Mouse (Mus musculus): ENCODE data around the gene Vwa8. TPM values are rescaled to one million over a fixed set of nuclear protein-coding genes. Genes with fewer than 3 reads are reported as not detected.

Gene Vwa8
- polyA plus RNA-seq, 1 experiment from 2014 or later: 11.7 TPM

DNA sequence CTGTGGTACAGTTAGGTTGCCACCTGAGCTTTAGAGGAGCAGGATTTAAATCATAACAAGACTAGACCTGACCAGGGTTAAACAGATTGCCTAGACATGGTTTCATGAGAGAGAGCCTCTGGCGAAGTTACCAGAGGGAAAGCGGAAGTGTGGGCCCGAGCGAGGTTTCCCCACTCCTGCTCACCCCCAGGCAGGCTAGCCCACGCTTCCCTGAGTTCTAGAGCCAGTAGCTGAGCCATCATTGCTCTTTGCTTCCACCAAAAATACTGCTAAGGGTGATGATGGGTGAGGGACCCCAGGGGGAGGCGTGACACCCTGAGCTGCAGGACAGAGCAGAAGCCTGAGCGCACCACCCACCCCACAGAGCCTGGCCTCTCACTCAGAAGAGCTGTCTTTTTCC is 269.6 kb downstream of the Vwa8 start:
- no peaks in the 10 kb centered on the region for H3K4me1 ChIP-seq (replicated peaks; ENCODE audit: control insufficient read depth, insufficient read depth)
- no peaks in the 10 kb centered on the region for H3K27me3 ChIP-seq (ENCODE audit: control insufficient read depth, insufficient read depth, low read length)
- H3K4me2 ChIP-seq (replicated peaks; ENCODE audit: low read depth): no peak overlapping the region
- no peak for DNase-seq (ENCODE audit: low spot score)
- TF ChIP-seq EP300 (optimal IDR thresholded peaks at IDR 0.05) (no peak), CTCF (IDR thresholded peaks at IDR 0.05; ENCODE audit: low read depth) (no peak)
- H3K36me3 ChIP-seq (ENCODE audit: control insufficient read depth, insufficient read depth, low read length): no peaks in the 10 kb centered on the region
- no peak overlapping the region for H3K27ac ChIP-seq (replicated peaks)
- WGBS: 86% methylated on average over 7 of the region's 7 CpGs
- no peak overlapping the region for H3K9ac ChIP-seq (ENCODE audit: low read length)
- no peak for ATAC-seq (ENCODE audit: low FRiP score, low TSS enrichment)
- H3K4me3 ChIP-seq (ENCODE audit: low read depth, low read length): no peak overlapping the region
- H3K9me3 ChIP-seq (ENCODE audit: control insufficient read depth, low read length): no peaks in the 10 kb centered on the region

DNA sequence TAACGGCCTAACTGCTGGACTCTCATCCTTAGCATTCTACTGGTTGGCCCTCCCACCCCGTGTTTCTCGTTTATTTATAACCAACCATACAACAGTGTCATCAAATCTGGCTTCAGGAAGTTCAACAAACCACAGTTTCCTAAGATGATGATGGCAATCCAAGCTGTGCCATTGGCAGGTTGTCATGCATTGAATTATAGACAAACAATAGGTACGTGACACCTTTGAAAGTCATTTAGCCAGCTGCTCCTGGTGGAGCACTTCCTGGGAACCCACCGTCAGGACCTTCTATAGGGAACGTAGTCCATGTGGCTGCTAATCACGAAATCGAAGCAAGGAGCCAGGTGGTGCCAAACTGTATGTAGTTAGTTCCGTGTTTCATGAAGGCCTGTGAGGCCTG is 270.5 kb downstream of the Vwa8 start:
- ATAC-seq (ENCODE audit: low FRiP score, low TSS enrichment) (no peak), DNase-seq (ENCODE audit: low spot score) (no peak)
- TF ChIP-seq EP300 (optimal IDR thresholded peaks at IDR 0.05): no peak
- TF ChIP-seq CTCF (IDR thresholded peaks at IDR 0.05; ENCODE audit: low read depth): no peak
- no peaks in the 10 kb centered on the region for H3K4me1 ChIP-seq (replicated peaks; ENCODE audit: control insufficient read depth, insufficient read depth)
- H3K4me2 ChIP-seq (replicated peaks; ENCODE audit: low read depth): no peak overlapping the region
- H3K9ac ChIP-seq (ENCODE audit: low read length): no peak overlapping the region
- no peak overlapping the region for H3K27ac ChIP-seq (replicated peaks)
- H3K9me3 ChIP-seq (ENCODE audit: control insufficient read depth, low read length): no peaks in the 10 kb centered on the region
- no peaks in the 10 kb centered on the region for H3K27me3 ChIP-seq (ENCODE audit: control insufficient read depth, insufficient read depth, low read length)
- H3K36me3 ChIP-seq (ENCODE audit: control insufficient read depth, insufficient read depth, low read length): no peaks in the 10 kb centered on the region
- H3K4me3 ChIP-seq (ENCODE audit: low read depth, low read length): no peak overlapping the region
- 79% methylated on average over 9 of the region's 9 CpGs for WGBS

DNA sequence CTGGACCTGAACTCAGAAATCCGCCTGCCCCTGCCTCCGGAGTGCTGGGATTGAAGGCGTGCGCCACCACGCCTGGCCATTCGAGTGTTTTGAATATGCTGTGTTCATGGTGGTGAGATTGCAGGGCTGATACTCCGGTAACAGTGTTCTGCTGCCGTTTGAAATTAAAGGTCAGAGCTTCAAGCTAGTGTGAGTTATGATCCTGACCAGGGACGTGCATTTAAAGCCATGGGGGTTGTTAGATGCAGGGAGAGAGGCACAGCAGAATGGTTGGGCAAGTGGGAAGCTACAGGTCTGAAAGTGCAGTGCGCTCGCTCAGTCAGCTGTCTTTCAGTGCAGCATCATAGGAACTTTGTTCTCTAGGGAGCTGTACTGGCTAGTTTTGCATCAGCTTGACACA is 271.8 kb downstream of the Vwa8 start:
- Histone ChIP-seq H3K27me3 (ENCODE audit: control insufficient read depth, insufficient read depth, low read length) (no peaks in the 10 kb centered on the region), H3K9me3 (ENCODE audit: control insufficient read depth, low read length) (no peaks in the 10 kb centered on the region), H3K4me2 (replicated peaks; ENCODE audit: low read depth) (no peak overlapping the region), H3K9ac (ENCODE audit: low read length) (no peak overlapping the region), H3K4me1 (replicated peaks; ENCODE audit: control insufficient read depth, insufficient read depth) (no peaks in the 10 kb centered on the region), H3K36me3 (ENCODE audit: control insufficient read depth, insufficient read depth, low read length) (no peaks in the 10 kb centered on the region), H3K4me3 (ENCODE audit: low read depth, low read length) (no peak overlapping the region), H3K27ac (replicated peaks) (no peak overlapping the region)
- ATAC-seq (ENCODE audit: low FRiP score, low TSS enrichment): no peak
- DNase-seq (ENCODE audit: low spot score): no peak
- WGBS: 84% methylated on average over 11 of the region's 11 CpGs
- TF ChIP-seq EP300 (optimal IDR thresholded peaks at IDR 0.05): no peak
- TF ChIP-seq CTCF (IDR thresholded peaks at IDR 0.05; ENCODE audit: low read depth): no peak

DNA sequence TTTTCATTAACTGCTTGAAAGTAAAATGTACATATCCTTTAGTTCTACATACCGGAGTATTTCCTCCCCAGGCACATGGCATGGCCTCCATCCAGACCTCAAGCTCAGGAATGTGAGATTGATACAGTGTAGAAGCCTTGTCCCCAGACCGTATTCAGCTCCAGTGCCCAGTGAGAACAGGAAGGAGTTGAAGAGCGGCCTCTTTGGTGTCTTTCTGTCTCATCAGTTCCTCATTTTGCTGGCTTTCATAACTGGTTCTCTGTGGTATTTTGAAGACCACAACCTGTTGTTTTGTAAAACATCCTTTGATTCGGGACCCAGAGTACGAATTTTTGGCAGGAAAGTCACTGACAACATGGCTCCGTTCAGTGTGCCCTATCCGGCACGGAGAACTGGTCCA is 274.6 kb downstream of the Vwa8 start:
- Histone ChIP-seq H3K4me2 (replicated peaks; ENCODE audit: low read depth) (no peak overlapping the region), H3K4me3 (ENCODE audit: low read depth, low read length) (no peak overlapping the region), H3K36me3 (ENCODE audit: control insufficient read depth, insufficient read depth, low read length) (no peaks in the 10 kb centered on the region), H3K4me1 (replicated peaks; ENCODE audit: control insufficient read depth, insufficient read depth) (no peaks in the 10 kb centered on the region), H3K27me3 (ENCODE audit: control insufficient read depth, insufficient read depth, low read length) (no peaks in the 10 kb centered on the region), H3K9ac (ENCODE audit: low read length) (no peak overlapping the region), H3K9me3 (ENCODE audit: control insufficient read depth, low read length) (no peaks in the 10 kb centered on the region), H3K27ac (replicated peaks) (no peak overlapping the region)
- WGBS: 80% methylated on average over 8 of the region's 8 CpGs
- no peak for TF ChIP-seq EP300 (optimal IDR thresholded peaks at IDR 0.05)
- TF ChIP-seq CTCF (IDR thresholded peaks at IDR 0.05; ENCODE audit: low read depth): no peak
- ATAC-seq (ENCODE audit: low FRiP score, low TSS enrichment) (no peak), DNase-seq (ENCODE audit: low spot score) (no peak)

DNA sequence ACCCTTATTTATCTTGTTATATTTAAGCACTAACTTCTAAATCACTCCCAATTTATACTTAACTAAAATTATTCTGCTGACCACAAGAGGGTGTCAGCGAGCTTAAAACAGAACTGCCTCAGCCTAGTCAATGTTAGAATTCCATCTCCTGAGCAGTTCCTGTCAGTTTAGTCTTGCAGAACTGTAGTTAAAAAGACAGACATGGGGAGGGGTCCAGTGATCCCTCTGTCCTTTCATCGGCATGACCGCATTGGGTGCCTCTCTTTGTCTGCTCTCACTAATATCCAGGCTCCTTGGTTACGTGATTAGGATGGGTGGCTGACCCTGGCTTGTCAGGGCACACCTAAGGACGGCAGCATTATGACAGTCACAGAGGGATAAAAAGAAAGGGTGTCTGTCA is 275.8 kb downstream of the Vwa8 start:
- Histone ChIP-seq H3K36me3 (ENCODE audit: control insufficient read depth, insufficient read depth, low read length) (no peaks in the 10 kb centered on the region), H3K4me1 (replicated peaks; ENCODE audit: control insufficient read depth, insufficient read depth) (no peaks in the 10 kb centered on the region), H3K27me3 (ENCODE audit: control insufficient read depth, insufficient read depth, low read length) (no peaks in the 10 kb centered on the region), H3K9me3 (ENCODE audit: control insufficient read depth, low read length) (no peaks in the 10 kb centered on the region), H3K9ac (ENCODE audit: low read length) (no peak overlapping the region), H3K4me3 (ENCODE audit: low read depth, low read length) (no peak overlapping the region), H3K4me2 (replicated peaks; ENCODE audit: low read depth) (no peak overlapping the region), H3K27ac (replicated peaks) (no peak overlapping the region)
- TF ChIP-seq EP300 (optimal IDR thresholded peaks at IDR 0.05) (no peak), CTCF (IDR thresholded peaks at IDR 0.05; ENCODE audit: low read depth) (peak; percentile 87)
- 54% methylated on average over 5 of the region's 5 CpGs for WGBS
- ATAC-seq (ENCODE audit: low FRiP score, low TSS enrichment): no peak
- peak; percentile 30 for DNase-seq (ENCODE audit: low spot score)

DNA sequence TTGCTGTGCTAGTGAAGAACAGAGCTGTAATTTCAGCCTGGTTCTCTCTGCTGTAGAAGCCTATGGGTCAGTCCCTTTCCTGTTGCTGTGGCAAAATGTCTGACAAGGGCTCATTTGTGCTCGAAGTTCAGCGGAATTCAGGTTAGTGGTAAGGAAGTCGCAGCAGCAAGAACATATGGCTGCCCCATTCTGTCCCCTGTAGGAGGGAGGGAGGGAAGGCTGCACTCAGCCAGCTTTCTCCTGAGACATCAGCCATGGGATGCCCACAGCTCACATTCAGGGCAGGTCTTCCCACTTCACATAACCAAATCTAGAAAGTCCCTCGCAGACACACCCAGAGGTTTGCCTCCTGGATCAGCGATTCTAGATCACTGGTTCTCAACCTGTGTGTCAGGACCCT is 277.3 kb downstream of the Vwa8 start:
- Histone ChIP-seq H3K4me1 (replicated peaks; ENCODE audit: control insufficient read depth, insufficient read depth) (no peaks in the 10 kb centered on the region), H3K27ac (replicated peaks) (no peak overlapping the region), H3K36me3 (ENCODE audit: control insufficient read depth, insufficient read depth, low read length) (no peaks in the 10 kb centered on the region), H3K27me3 (ENCODE audit: control insufficient read depth, insufficient read depth, low read length) (no peaks in the 10 kb centered on the region), H3K4me2 (replicated peaks; ENCODE audit: low read depth) (no peak overlapping the region), H3K9me3 (ENCODE audit: control insufficient read depth, low read length) (no peaks in the 10 kb centered on the region), H3K9ac (ENCODE audit: low read length) (no peak overlapping the region), H3K4me3 (ENCODE audit: low read depth, low read length) (no peak overlapping the region)
- ATAC-seq (ENCODE audit: low FRiP score, low TSS enrichment) (no peak), DNase-seq (ENCODE audit: low spot score) (no peak)
- WGBS: 85% methylated on average over 5 of the region's 5 CpGs
- no peak for TF ChIP-seq EP300 (optimal IDR thresholded peaks at IDR 0.05)
- TF ChIP-seq CTCF (IDR thresholded peaks at IDR 0.05; ENCODE audit: low read depth): no peak

Data from stomach, postnatal 0 days (tissue).